Mouse (Mus musculus) WW6 (cell line): ENCODE results near the gene Nfatc3.

Experiments used
- DNase-seq: peaks from one replicate; pipeline ENCODE4 v3.0.0-alpha.2; 2013; ENCODE audit warnings: low read depth, low spot score

The Nfatc3 gene

DNA sequence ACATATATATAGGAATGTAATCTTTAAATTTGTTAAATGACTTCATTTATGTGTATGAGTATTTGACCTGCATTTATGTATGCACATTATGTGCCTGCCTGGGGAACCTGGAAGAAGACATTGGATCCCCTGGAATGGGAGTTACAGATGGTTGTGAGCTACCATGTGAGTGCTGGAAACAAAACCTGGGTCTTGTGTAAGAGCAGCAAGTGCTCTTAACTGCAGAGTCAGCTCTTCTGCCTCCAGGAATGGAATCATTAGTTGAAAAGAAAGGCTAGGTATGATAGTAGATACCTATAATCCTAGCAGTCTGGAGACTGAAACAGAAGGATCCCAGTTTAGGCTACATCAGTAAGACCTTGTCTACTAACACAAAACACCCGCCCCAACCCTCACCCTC lies 67.4 kb downstream of the Nfatc3 start:
- no peak for DNase-seq

- no peak for DNase-seq
Observed at GRCm38 (mm10) chr8:106127054-106127453, 68.4 kb downstream of the Nfatc3 start.

- no peak for DNase-seq
Observed at GRCm38 (mm10) chr8:106127882-106128410, 69.3 kb downstream of the Nfatc3 start.

- no peak for DNase-seq
Observed at GRCm38 (mm10) chr8:106129232-106129930, 70.7 kb downstream of the Nfatc3 start.

- no peak for DNase-seq
Observed at GRCm38 (mm10) chr8:106129997-106130396, 71.4 kb downstream of the Nfatc3 start.

GRCm38 (mm10) chr8:106130505-106130904 lies 71.9 kb downstream of the Nfatc3 start:
- DNase-seq = no peak

GRCm38 (mm10) chr8:106131021-106131420 lies 72.4 kb downstream of the Nfatc3 start:
- DNase-seq = no peak

GRCm38 (mm10) chr8:106131488-106132222 lies 73.0 kb downstream of the Nfatc3 start:
- no peak for DNase-seq

DNA sequence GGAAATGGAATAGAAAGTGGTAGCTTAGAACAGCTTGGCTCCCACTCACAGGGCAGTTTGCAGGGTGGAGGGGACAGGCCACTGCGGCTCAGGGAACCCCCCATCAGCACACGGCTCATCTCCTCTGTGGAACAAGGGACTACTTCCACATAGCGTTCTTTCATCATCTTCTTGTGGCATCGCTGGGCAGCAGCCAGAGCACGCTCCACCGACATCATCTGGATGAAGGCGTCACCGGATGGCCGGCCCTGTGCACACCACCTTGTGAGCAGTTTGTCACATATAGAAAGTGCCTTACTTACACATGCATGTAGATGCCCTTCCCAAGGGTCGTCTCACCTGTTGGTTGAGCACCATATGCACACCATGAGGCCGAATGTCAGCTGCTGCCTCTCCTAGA lies 73.7 kb downstream of the Nfatc3 start:
- DNase-seq = no peak

DNA sequence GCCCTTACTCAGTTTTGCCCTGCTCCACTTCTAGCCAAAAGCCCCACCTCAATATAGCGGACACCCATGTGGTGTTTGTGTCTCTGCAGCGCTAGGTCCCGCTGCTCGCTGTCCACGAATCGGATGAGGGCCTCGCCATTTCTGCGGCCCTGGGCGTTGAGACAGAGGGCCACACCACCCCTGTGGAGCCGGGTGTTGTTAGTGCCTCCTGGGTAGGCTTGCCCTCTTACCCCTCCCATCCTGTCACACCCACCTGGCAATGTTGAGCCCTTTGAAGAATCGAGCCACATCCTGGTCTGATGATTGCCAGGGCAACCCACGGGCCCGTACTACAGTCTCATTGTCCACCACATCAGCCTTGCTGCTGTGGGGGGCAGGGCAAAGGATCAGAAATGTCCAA lies 74.9 kb downstream of the Nfatc3 start:
- DNase-seq = no peak

GRCm38 (mm10) chr8:106133946-106134345 lies 75.3 kb downstream of the Nfatc3 start:
- no peak for DNase-seq

- DNase-seq = no peak
Observed at GRCm38 (mm10) chr8:106134751-106135571, 76.3 kb downstream of the Nfatc3 start.

- no peak for DNase-seq
Observed at GRCm38 (mm10) chr8:106135672-106136071, 77.0 kb downstream of the Nfatc3 start.

GRCm38 (mm10) chr8:106136156-106137130 lies 77.8 kb downstream of the Nfatc3 start, which contains the start of gene Esrp2:
TSS of gene Esrp2 (minus strand) at chr8:106136974.
- DNase-seq = no peak

- DNase-seq = no peak
Observed at GRCm38 (mm10) chr8:106137218-106137905, 78.7 kb downstream of the Nfatc3 start.

- no peak for DNase-seq
Observed at GRCm38 (mm10) chr8:106137906-106138477, 79.4 kb downstream of the Nfatc3 start.

DNA sequence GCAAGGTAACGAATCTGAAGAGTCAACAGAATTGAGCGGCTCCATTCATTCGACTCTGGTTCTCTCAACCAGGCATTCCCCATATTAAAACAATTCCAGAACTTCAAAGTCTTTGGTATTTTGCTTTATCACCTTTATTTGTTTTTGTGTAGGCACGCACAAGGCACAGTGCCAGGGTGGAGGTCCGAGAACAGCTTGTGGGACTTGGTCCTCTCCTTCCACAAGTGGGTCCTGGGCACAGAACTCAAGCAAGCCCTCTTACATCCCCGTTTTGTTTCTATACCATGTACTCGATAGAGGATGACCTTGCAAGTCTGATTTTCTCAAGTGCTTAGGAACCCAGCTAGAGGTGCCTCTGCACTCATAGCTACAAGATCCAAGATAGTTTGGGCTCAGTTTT lies 80.0 kb downstream of the Nfatc3 start:
- DNase-seq = no peak

GRCm38 (mm10) chr8:106140191-106140590 lies 81.6 kb downstream of the Nfatc3 start:
- DNase-seq = no peak

DNA sequence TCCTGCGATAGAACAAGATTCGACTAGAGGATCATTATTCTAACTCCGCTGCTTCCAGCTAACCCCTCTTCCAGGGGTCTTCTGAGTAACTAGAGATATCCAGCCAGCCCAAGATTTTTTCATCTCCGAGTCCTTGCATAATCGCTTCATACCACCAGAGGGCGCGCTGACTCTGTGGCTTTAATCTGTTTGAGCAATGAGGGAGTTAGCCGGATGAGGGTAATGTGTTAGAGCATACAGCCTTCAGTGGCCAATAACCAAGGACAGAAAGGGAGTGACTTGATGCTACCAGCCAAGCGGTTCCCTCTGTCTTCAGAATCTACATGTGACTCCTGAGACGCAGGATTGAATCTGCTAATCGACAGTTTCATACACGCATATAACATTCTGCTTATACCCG lies 82.1 kb downstream of the Nfatc3 start:
- no peak for DNase-seq

DNA sequence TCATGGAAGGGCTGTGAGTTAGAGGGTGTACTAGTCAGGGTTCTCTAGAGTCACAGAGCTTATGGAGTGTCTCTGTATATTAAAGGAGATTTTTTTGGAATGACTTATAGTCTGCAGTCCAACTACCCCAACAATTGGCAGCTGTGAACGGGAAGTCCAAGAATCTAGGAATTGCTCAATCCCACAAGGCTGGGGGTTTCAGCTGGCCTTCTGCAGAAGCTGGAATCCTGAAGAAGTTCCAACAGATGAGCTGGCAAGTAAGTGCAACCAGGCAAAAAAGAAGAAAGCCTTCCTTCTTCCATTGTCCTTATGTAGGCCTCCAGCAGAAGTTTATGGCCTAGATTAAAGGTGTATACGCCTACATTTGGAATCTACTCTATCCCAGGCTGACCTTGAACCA lies 86.7 kb downstream of the Nfatc3 start:
- DNase-seq = no peak
